Mouse (Mus musculus): ENCODE results near the gene Hnrnpa3.

DNA sequence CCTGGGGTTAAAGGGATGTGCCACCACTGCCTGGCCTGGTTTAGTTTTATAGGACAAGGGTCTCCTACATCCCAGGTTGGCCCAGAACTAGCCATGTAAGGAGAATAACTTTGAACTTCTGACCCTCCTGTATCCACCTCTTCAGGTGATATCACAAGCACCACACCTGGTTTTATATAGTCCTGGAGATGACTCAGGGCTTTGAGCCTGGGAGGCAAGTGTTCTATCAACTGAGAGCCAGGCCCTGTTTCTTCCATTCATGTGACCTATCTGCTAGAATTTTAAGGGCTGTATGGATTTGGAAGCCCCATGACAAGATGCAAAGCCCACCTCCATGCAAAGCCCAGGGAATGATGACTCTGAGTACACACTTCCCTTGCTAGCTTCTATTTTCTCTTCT lies 5.9 kb upstream of the Hnrnpa3 start:
- no peak for TF ChIP-seq CTCF (IDR thresholded peaks at IDR 0.05; ENCODE audit: insufficient read depth, low read length)
- no peak for TF ChIP-seq POLR2A (IDR thresholded peaks at IDR 0.05; ENCODE audit: borderline replicate concordance, extremely low read depth, low read depth, low read length)

All from lung, adult 2 months (tissue).